Mouse (Mus musculus) ES-CJ7 (cell line): Measurements from ENCODE around the gene Olfr205.
"Not testable (repeated sequence)": the region's sequence is repeated elsewhere in the genome, so short reads cannot be mapped to it uniquely, and the experiment has no call there.

Experiments
- DNase-seq: peaks from one replicate; pipeline ENCODE4 v3.0.0; 2011; ENCODE audit warnings: low read depth, low spot score

Olfr205 gene

GRCm38 (mm10) chr16:59331038-59331437 is at the start of gene Olfr205:
Gene Olfr205, minus strand, starts transcription at chr16:59331138.
- DNase-seq, result no peak

- no peak for DNase-seq
These were observed 33.0 kb upstream of the Olfr205 start, which contains the start of gene Olfr209 for GRCm38 (mm10) chr16:59363893-59364292. Gene Olfr209, minus strand, starts transcription at chr16:59363993.

GRCm38 (mm10) chr16:59349146-59349545 is 18.2 kb upstream of the Olfr205 start, which contains the start of gene Olfr206:
Gene Olfr206, minus strand, starts transcription at chr16:59349246.
- no peak for DNase-seq

- not testable (repeated sequence) for DNase-seq
These were observed 7.7 kb downstream of the Olfr205 start for GRCm38 (mm10) chr16:59323262-59323661.

GRCm38 (mm10) chr16:59318148-59318547 is 12.8 kb downstream of the Olfr205 start, which contains the start of gene Olfr204:
Gene Olfr204, minus strand, starts transcription at chr16:59318248.
- DNase-seq, result no peak

GRCm38 (mm10) chr16:59298581-59298980 is 32.4 kb downstream of the Olfr205 start, which contains the start of gene Olfr203:
Gene Olfr203, plus strand, starts transcription at chr16:59298881.
- DNase-seq, result no peak

- DNase-seq, result not testable (repeated sequence)
These were observed 43.4 kb downstream of the Olfr205 start for GRCm38 (mm10) chr16:59287576-59287975.

- DNase-seq, result no peak
These were observed 44.2 kb downstream of the Olfr205 start, which contains the start of gene Olfr202 for GRCm38 (mm10) chr16:59286693-59287092. Gene Olfr202, minus strand, starts transcription at chr16:59286793.

GRCm38 (mm10) chr16:59283476-59283875 is 47.5 kb downstream of the Olfr205 start:
- DNase-seq, result no peak

GRCm38 (mm10) chr16:59280542-59280941 is 50.4 kb downstream of the Olfr205 start:
- DNase-seq, result no peak
